Mouse (Mus musculus): Measurements from ENCODE around the gene Gpr162. TPM values are rescaled to one million over a fixed set of nuclear protein-coding genes. Genes with fewer than 3 reads are reported as not detected.
A peak's percentile ranks its signal among the peaks of the same experiment; 100 is the strongest.
"Not testable (repeated sequence)": the region's sequence is repeated elsewhere in the genome, so short reads cannot be mapped to it uniquely, and the experiment has no call there.

The Gpr162 gene
- total RNA-seq, 2 experiments from 2014 or later = 181 to 199 TPM

GRCm38 (mm10) chr6:124854647-124855046 lies 9.1 kb downstream of the Gpr162 start:
- DNase-seq (ENCODE audit: low spot score in 2 of 2) = no peak
- H3K27ac ChIP-seq = no peak overlapping the region
- no peak overlapping the region for H3K4me3 ChIP-seq
- TF ChIP-seq CTCF (conservative IDR thresholded peaks at IDR 0.05) = no peak

GRCm38 (mm10) chr6:124850535-124850934 lies 13.2 kb downstream of the Gpr162 start:
- no peak overlapping the region for H3K27ac ChIP-seq
- TF ChIP-seq CTCF (conservative IDR thresholded peaks at IDR 0.05) = no peak
- no peak overlapping the region for H3K4me3 ChIP-seq
- DNase-seq (ENCODE audit: low spot score in 2 of 2) = no peak

- peak; percentile 99 for TF ChIP-seq CTCF (conservative IDR thresholded peaks at IDR 0.05)
- peak overlapping the region; percentile 59; the same call in 1 of the 2 replicates for H3K27ac ChIP-seq
- no peak overlapping the region for H3K4me3 ChIP-seq
- DNase-seq (ENCODE audit: low spot score in 2 of 2) = peak; percentile 92 to 98
Measured at GRCm38 (mm10) chr6:124847305-124847704, 16.5 kb downstream of the Gpr162 start.

- H3K27ac ChIP-seq = no peak within 1 kb of the TSS
Measured at GRCm38 (mm10) chr6:124840241-124841167, 23.3 kb downstream of the Gpr162 start, which contains the start of gene Gnb3. Gene Gnb3, minus strand, starts transcription at chr6:124840275.

GRCm38 (mm10) chr6:124839805-124840204 lies 24.0 kb downstream of the Gpr162 start:
- no peak for TF ChIP-seq CTCF (conservative IDR thresholded peaks at IDR 0.05)
- Histone ChIP-seq H3K27ac (no peak overlapping the region), H3K4me3 (no peak overlapping the region)
- DNase-seq (ENCODE audit: low spot score in 2 of 2) = no peak

More at GRCm38 (mm10) chr6:124840241-124841167, 23.3 kb downstream of the Gpr162 start, which contains the start of gene Gnb3:
- no peak for DNase-seq (ENCODE audit: low spot score in 2 of 2)
- no peak for TF ChIP-seq CTCF (conservative IDR thresholded peaks at IDR 0.05)
- H3K4me3 ChIP-seq = no peak within 1 kb of the TSS

GRCm38 (mm10) chr6:124836411-124836810 lies 27.4 kb downstream of the Gpr162 start:
- TF ChIP-seq CTCF (conservative IDR thresholded peaks at IDR 0.05) = no peak
- no peak for DNase-seq (ENCODE audit: low spot score in 2 of 2)
- H3K27ac ChIP-seq = no peak overlapping the region

GRCm38 (mm10) chr6:124835531-124835930 lies 28.3 kb downstream of the Gpr162 start:
- TF ChIP-seq CTCF (conservative IDR thresholded peaks at IDR 0.05) = no peak
- H3K4me3 ChIP-seq = no peak overlapping the region
- H3K27ac ChIP-seq = no peak overlapping the region
- no peak for DNase-seq (ENCODE audit: low spot score in 2 of 2)

More at GRCm38 (mm10) chr6:124836411-124836810, 27.4 kb downstream of the Gpr162 start:
- no peak overlapping the region for H3K4me3 ChIP-seq

GRCm38 (mm10) chr6:124834512-124835081 lies 29.2 kb downstream of the Gpr162 start:
- Histone ChIP-seq H3K27ac (no peak overlapping the region), H3K4me3 (no peak overlapping the region)
- no peak for DNase-seq (ENCODE audit: low spot score in 2 of 2)
- TF ChIP-seq CTCF (conservative IDR thresholded peaks at IDR 0.05) = no peak

GRCm38 (mm10) chr6:124831649-124832048 lies 32.1 kb downstream of the Gpr162 start:
- TF ChIP-seq CTCF (conservative IDR thresholded peaks at IDR 0.05) = no peak
- no peak for DNase-seq (ENCODE audit: low spot score in 2 of 2)
- Histone ChIP-seq H3K4me3 (no peak overlapping the region), H3K27ac (no peak overlapping the region)

GRCm38 (mm10) chr6:124831199-124831598 lies 32.6 kb downstream of the Gpr162 start:
- 0 out of 2 replicates have a peak, but pooled peaks have one; percentile 19 for TF ChIP-seq CTCF (conservative IDR thresholded peaks at IDR 0.05)
- not testable (repeated sequence) for H3K27ac ChIP-seq; H3K4me3 ChIP-seq; DNase-seq (ENCODE audit: low spot score in 2 of 2)

GRCm38 (mm10) chr6:124829799-124830700 lies 33.7 kb downstream of the Gpr162 start:
- peak; percentile 42 for TF ChIP-seq CTCF (conservative IDR thresholded peaks at IDR 0.05)
- Histone ChIP-seq H3K27ac (peak overlapping the region; percentile 89), H3K4me3 (peak overlapping the region; percentile 89)
- DNase-seq (ENCODE audit: low spot score in 2 of 2) = peak; percentile 88 to 95

All from layer of hippocampus, adult 2 months (tissue).